Mouse (Mus musculus): ENCODE data around the gene Slc24a4. TPM values are rescaled to one million over a fixed set of nuclear protein-coding genes. Genes with fewer than 3 reads are reported as not detected.

Gene Slc24a4
- total and polyA plus RNA-seq, 3 experiments, result 0.23 to 0.69 (median 0.34) TPM

DNA sequence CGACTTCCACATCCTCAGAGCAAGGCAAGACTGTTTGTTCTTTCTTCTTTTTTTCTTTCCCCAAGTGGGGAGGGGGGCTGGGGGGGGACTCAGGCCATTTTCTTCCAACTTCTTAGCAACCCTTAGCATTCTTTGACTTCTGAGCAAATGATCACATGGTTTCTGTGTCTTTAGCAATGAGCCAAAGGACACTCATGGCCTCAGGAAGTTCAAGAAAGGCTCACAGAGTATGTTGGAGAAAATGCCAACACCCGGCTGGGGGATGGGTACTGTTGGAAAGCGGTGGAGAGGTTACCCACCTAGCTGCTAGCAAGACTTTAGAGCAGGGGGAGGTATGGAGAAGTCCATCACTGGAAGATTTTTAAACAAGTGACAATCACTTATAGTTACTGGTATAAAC, 15.1 kb upstream of the Slc24a4 start:
- Histone ChIP-seq H3K4me1 (ENCODE audit: control insufficient read depth in 1 of 2, insufficient read depth in 2 of 2) (peaks cover 0 to 11% of the 10 kb centered on the region in 2 experiments; a peak in 2 of 4 replicates), H3K9me3 (replicated peaks; ENCODE audit: low read length) (no peaks in the 10 kb centered on the region), H3K4me2 (ENCODE audit: insufficient read depth, low read depth, poor library complexity, severe bottlenecking) (no peak overlapping the region), H3K79me2 (replicated peaks; ENCODE audit: control insufficient read depth, extremely low read depth, insufficient read depth, poor library complexity, severe bottlenecking) (no peaks in the 10 kb centered on the region), H3K36me3 (replicated peaks in 1 of 2; ENCODE audit: control insufficient read depth in 1 of 2, insufficient read depth in 1 of 2, low read length in 1 of 2) (no peaks in the 10 kb centered on the region), H3K27ac (ENCODE audit: insufficient read depth, low read depth) (no peak overlapping the region), H3K4me3 (replicated peaks in 1 of 3; ENCODE audit: low read depth in 2 of 3, low read length in 2 of 3, poor library complexity in 1 of 3) (no peak overlapping the region), H3K9ac (ENCODE audit: insufficient read depth, low read depth) (no peak overlapping the region), H3K27me3 (replicated peaks) (no peaks in the 10 kb centered on the region)
- dilution Hi-C loops (cut with MboI; ENCODE audit: extremely low pct_ligation_motif_present, extremely low pct_unique_long_range_greater_than_20kb, low sequenced_read_pairs) (no loop called here), in situ Hi-C loops (cut with MboI; ENCODE audit: low pct_ligation_motif_present, low pct_unique_long_range_greater_than_20kb, low sequenced_read_pairs) (no loop called here)
- no peak for TF ChIP-seq E2F4 (IDR thresholded peaks at IDR 0.05; ENCODE audit: insufficient replicate concordance, low read depth, low read length)
- TF ChIP-seq GABPA (IDR thresholded peaks at IDR 0.05; ENCODE audit: insufficient replicate concordance, low read depth, low read length), result no peak
- no peak for TF ChIP-seq MAZ (IDR thresholded peaks at IDR 0.05; ENCODE audit: low read depth, low read length)
- no peak for TF ChIP-seq IRF4 (IDR thresholded peaks at IDR 0.05; ENCODE audit: low read depth, low read length)
- TF ChIP-seq JUN (IDR thresholded peaks at IDR 0.05; ENCODE audit: insufficient read depth, low read depth, low read length), result no peak
- TF ChIP-seq ZNF384 (IDR thresholded peaks at IDR 0.05; ENCODE audit: low read depth, low read length), result no peak
- TF ChIP-seq RCOR1 (conservative IDR thresholded peaks at IDR 0.05; ENCODE audit: low read depth, low read length), result no peak
- TF ChIP-seq ETS1 (conservative IDR thresholded peaks at IDR 0.05; ENCODE audit: low read depth, low read length), result no peak
- DNase-seq (ENCODE audit: extremely low read depth), result no peak

GRCm38 (mm10) chr12:102116580-102116979, 12.0 kb upstream of the Slc24a4 start:
- in situ Hi-C loops (cut with MboI; ENCODE audit: low pct_ligation_motif_present, low pct_unique_long_range_greater_than_20kb, low sequenced_read_pairs) (no loop called here), dilution Hi-C loops (cut with MboI; ENCODE audit: extremely low pct_ligation_motif_present, extremely low pct_unique_long_range_greater_than_20kb, low sequenced_read_pairs) (no loop called here)
- Histone ChIP-seq H3K36me3 (replicated peaks in 1 of 2; ENCODE audit: control insufficient read depth in 1 of 2, insufficient read depth in 1 of 2, low read length in 1 of 2) (no peaks in the 10 kb centered on the region), H3K9me3 (replicated peaks; ENCODE audit: low read length) (no peaks in the 10 kb centered on the region), H3K27ac (ENCODE audit: insufficient read depth, low read depth) (no peak overlapping the region), H3K79me2 (replicated peaks; ENCODE audit: control insufficient read depth, extremely low read depth, insufficient read depth, poor library complexity, severe bottlenecking) (no peaks in the 10 kb centered on the region), H3K27me3 (replicated peaks) (no peaks in the 10 kb centered on the region), H3K4me1 (ENCODE audit: control insufficient read depth in 1 of 2, insufficient read depth in 2 of 2) (no peaks in the 10 kb centered on the region), H3K4me3 (replicated peaks in 1 of 3; ENCODE audit: low read depth in 2 of 3, low read length in 2 of 3, poor library complexity in 1 of 3) (no peak overlapping the region), H3K9ac (ENCODE audit: insufficient read depth, low read depth) (no peak overlapping the region), H3K4me2 (ENCODE audit: insufficient read depth, low read depth, poor library complexity, severe bottlenecking) (no peak overlapping the region)
- DNase-seq (ENCODE audit: extremely low read depth), result no peak
- TF ChIP-seq KAT2A (IDR thresholded peaks at IDR 0.05; ENCODE audit: insufficient replicate concordance, low read length) (no peak), SIN3A (IDR thresholded peaks at IDR 0.05; ENCODE audit: low read length) (no peak), ELF1 (IDR thresholded peaks at IDR 0.05; ENCODE audit: low read depth, low read length) (no peak), NRF1 (IDR thresholded peaks at IDR 0.05; ENCODE audit: low read depth, low read length) (no peak), ZKSCAN1 (IDR thresholded peaks at IDR 0.05; ENCODE audit: borderline replicate concordance, low read depth, low read length) (no peak), PAX5 (IDR thresholded peaks at IDR 0.05; ENCODE audit: low read length) (no peak), HCFC1 (IDR thresholded peaks at IDR 0.05; ENCODE audit: low read depth, low read length) (no peak), MAFK (IDR thresholded peaks at IDR 0.05; ENCODE audit: insufficient replicate concordance, low read length) (no peak), ZMIZ1 (IDR thresholded peaks at IDR 0.05; ENCODE audit: low read depth, low read length) (no peak), POLR2A (IDR thresholded peaks at IDR 0.05; ENCODE audit: low read depth, low read length) (no peak), JUND (conservative IDR thresholded peaks at IDR 0.05; ENCODE audit: low read depth, low read length) (no peak), MEF2A (IDR thresholded peaks at IDR 0.05; ENCODE audit: borderline replicate concordance, low read depth, low read length) (no peak), JUN (IDR thresholded peaks at IDR 0.05; ENCODE audit: insufficient read depth, low read depth, low read length) (no peak), TCF12 (IDR thresholded peaks at IDR 0.05; ENCODE audit: low read depth, low read length) (no peak), RAD21 (IDR thresholded peaks at IDR 0.05; ENCODE audit: low read depth, low read length) (no peak), ZNF384 (IDR thresholded peaks at IDR 0.05; ENCODE audit: low read depth, low read length) (no peak), USF1 (IDR thresholded peaks at IDR 0.05; ENCODE audit: low read depth, low read length) (no peak)
